Mouse (Mus musculus) left cerebral cortex, postnatal 36 days (tissue): Measurements from ENCODE around the gene Fgf9. TPM values are rescaled to one million over a fixed set of nuclear protein-coding genes. Genes with fewer than 3 reads are reported as not detected.

Experiments used
- DNase-seq, 2 experiments: peaks; one replicate each; pipeline ENCODE4 v3.0.0; 2021 to 2022; ENCODE audit warnings: low spot score in 2 of 2, mixed read lengths in 1 of 2
- intact Hi-C: fragments of 180-260 bp; cut with DNase I; formaldehyde crosslinking; loops from one replicate; pipeline ENCODE4 v1.15.1; 2025
- total RNA-seq, 2 experiments: library from RNA; stranded (reverse); gene quantifications; 2 replicates each; pipeline ENCODE4 v1.2.3; 2021

Fgf9 gene
- total RNA-seq, 2 experiments from 2014 or later = 20.3 to 23.4 TPM

DNA sequence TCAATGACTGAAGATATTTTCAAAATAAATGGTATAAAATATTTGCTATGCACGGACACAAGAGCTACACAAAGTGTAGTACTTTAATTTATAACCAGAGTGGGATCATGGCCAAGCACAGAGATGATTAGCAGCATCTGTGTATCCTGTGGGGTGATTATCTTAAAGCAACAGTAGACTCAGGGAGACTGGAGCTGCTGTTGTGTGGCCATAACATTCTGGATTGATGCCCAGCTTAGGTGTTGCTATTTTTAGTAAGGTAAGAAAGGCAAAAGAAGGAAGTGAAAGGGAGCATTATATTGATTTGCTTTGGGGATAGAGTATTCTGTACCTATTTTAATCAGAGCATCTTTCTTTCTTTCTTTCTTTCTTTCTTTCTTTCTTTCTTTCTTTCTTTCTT lies 11.6 kb downstream of the Fgf9 start:
- DNase-seq = no peak
- intact Hi-C loops = no loop called here

DNA sequence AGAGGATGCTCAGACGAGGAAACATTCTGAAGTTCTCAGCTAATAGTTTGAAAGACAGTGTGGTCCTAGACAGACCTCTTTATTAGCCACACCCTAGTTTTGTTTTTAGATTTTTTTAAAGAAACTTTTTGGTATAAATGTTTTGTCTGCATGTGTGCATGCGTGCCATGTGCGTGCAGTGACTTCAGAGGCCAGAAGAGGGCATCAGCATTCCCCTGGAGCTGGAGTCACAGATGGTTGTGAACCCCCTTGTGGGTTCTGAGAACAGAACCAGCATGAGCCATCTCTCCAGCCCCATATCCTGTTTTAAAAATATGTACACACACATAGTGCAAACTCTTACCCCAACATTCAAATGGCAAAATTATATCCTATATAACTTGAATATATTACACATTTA lies 13.9 kb downstream of the Fgf9 start:
- intact Hi-C loops = no loop called here

DNA sequence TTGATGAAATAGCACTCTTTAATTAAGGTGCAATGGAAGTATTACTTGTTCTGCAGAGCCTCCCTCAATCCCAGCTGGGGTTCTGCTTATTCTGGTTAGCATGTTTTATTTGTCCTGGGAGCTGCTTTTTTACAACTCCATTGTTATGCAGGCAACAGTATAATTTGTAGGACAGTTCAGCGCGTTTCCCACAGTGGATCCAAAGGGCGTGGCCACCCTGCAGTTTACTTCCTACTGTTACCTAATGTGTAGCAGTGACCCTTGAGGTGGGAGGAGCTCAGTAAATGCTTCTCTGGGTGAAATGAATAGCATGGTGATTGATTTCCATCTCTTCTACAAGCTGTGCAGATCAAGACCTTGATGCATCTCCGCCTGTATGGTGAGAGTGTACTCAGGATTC lies 17.0 kb downstream of the Fgf9 start:
- no peak for DNase-seq
- intact Hi-C loops = no loop called here

More for the DNA sequence above, 13.9 kb downstream of the Fgf9 start:
- no peak for DNase-seq

DNA sequence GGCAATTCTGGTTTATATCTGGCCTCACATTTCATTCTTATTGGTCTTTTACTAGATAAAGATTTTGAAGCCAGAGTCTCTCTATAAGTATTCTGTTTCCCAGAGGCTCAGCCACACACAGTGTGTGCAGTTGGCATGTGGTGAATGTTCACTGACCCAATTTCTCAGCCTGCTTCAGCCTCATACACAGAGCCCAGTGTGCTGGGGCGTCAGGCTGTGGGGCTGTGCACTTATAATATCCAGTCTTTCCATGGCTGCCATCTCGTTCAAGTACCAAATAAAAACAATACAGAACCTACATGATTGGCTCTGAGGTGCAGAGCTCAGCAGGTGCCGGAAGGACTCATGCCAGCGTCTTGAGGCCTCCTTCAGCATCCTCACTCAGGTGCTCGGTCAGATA lies 19.1 kb downstream of the Fgf9 start:
- intact Hi-C loops = no loop called here
- no peak for DNase-seq

DNA sequence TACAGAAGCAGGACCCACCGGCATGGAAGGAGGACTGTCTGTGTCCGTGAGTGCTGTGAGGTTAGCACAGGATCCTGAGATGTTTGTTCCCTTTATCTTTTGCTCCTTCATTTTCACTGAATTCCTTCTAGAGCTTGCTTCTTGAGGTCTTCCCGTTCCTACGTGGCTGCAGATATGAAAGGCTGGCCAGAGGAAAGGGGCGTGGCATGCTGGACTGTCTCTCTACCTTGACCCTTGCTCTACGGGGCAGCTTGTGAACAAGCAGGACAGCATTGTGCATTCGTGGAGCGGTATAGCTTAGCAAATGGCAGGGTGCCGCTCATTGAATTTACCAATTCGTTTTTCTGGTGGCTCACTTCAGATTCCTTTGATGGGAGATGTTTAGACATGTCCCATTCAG lies 21.0 kb downstream of the Fgf9 start:
- no peak for DNase-seq
- intact Hi-C loops = no loop called here

DNA sequence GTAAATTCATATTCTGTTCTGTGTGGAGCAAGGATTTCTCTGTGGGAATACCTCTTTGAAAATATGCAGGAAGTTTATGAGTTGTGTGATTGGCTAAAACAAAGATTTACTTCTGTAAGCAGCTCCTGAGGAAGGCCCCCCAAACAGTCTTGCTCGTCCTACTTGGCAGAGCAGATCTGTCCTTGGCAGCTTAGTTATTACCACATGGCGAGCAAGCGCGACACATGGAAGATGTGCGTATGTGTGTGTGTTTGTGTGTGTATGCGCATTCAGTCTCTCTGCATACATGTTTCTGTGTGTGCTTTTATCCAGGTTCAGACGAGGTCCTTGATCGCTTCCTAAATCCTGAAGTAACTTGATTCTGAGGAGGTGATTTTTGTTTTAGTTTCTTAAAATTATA lies 29.3 kb downstream of the Fgf9 start:
- DNase-seq = no peak
- intact Hi-C loops = no loop called here

DNA sequence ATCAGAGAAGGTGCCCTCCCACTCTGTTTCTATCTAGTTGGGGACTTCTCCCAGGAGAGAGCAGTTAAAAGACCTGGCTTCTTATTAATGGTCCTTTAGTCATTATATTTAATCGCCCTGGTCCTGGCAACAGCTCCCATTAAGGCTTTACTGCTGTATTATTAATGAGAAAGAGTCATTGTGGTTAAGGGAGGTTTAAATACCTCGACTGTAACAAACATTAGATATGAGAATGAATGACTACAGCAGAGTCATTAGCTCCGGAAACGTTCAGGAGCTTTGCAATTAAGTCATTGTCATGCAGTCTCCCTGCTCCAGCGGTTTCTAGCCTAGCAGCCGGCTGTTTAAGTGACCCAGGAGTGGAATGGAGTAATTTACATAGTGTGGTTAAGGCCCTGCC lies 31.0 kb downstream of the Fgf9 start:
- intact Hi-C loops = no loop called here
- no peak for DNase-seq

DNA sequence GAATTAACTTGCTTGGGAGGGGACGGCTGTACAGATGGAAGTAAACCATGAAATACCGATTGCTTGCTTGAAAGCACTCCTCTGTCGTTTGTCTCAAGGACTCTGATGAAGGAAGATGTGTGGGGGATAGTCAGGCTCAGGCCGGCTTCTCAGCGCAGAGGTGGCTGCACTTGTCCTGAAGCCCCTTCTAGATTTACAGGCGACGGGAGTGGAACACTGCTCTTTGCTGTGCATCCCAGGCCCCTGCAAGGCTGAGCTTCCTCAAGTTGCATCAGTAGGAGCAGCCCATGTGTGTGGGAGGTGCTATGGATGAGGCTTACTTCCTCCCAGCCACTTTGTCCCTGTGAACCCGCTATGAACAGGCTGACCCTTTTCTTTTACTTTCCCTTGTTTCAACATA lies 33.9 kb downstream of the Fgf9 start:
- intact Hi-C loops = no loop called here

DNA sequence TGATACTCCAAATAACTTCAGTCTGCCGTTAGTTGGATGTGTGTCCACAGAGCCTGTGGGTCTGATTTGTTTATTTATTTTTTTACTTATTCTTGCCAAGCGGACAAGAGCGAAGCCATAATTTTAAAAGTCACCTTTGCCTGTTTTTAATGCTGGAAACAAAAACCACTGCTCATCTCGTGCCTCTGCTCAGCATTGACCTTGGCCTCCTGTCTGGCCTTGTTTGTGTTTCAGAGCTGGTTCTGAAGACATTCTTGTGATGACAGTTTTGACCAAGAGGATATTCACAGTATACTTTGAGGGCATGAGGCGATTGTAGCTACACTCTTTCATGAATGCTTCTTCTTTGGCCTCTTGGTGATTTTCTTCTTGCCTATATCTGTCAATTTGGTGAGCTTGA lies 35.2 kb downstream of the Fgf9 start:
- no peak for DNase-seq
- intact Hi-C loops = no loop called here

More for the DNA sequence above, 33.9 kb downstream of the Fgf9 start:
- DNase-seq = no peak

DNA sequence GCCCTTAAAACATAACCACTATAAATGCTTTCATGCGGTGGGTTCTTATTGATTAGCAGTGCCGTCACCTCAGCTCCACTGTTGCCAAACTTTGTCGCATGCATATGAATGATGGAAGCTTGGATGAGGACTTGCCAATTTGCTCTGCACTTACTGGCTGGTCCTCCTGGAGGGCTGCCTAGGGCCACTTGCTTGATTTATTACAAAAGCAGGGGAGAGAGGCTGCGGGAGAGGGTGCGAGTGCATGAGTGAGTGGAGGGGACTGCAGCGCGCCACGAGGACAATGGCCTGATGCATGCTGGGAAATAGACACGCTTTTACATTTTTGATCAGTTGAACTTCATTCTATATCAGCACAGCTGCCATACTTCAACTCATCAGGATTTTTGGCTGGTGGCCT lies 39.3 kb downstream of the Fgf9 start:
- DNase-seq = no peak
- intact Hi-C loops = no loop called here

DNA sequence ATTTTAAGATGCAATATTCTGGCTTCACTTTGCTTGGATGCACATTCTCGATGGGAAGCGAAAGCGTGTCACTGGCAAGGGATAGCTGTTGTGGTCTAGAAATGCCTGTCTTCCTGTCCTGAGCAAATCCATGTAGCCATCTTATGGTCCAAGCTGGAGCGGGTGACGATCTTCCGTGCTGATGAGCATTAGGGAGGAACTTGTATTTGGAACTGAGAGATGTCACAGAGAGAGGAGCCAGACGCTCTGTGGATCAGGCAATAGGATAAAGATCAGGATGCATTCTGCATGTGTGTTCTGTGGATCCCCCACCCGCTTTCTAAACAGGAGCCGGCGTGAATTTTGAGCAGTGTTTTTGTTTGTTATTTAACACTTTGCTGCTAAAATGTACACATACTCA lies 41.2 kb downstream of the Fgf9 start:
- DNase-seq = no peak
- intact Hi-C loops = no loop called here

DNA sequence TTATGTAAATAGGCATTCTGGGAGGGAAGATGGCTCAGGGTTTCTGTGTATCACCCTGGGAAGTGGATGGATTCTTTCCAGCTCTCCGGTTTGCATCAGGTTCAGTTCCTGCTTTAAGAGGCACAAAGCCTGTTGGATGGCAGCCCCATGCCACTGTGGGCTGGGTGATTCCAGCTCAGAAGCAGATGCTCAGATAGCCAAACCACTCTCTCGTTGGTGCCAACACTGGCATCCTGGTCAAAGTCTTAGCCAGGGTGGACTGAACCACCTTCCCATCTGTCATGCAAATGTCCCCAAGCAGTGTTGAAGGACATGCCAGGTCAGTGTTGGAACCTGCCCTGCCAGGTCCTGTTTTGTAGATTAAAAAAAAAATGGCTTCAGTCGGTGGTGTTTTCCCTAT lies 42.0 kb downstream of the Fgf9 start:
- DNase-seq = no peak
- intact Hi-C loops = no loop called here

DNA sequence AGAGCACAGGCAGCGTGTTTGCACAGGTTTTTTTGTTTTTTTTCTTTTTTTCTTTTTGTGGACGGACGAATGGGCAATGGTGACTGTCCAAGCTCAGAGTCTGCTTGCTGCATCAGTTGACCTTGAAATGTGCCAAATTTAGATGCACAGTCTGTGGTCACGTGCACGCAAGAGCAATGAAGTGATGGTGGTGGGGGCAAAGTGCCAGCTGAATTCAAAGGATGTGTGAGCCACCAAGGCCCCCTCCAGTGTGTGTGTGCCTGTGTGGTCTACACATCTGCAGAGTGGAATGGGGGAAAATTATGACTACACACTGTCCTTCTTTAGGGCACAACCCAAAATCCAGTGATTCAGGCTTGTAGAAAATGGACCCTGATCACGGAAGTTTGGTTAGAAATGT lies 42.8 kb downstream of the Fgf9 start:
- intact Hi-C loops = no loop called here
- no peak for DNase-seq

DNA sequence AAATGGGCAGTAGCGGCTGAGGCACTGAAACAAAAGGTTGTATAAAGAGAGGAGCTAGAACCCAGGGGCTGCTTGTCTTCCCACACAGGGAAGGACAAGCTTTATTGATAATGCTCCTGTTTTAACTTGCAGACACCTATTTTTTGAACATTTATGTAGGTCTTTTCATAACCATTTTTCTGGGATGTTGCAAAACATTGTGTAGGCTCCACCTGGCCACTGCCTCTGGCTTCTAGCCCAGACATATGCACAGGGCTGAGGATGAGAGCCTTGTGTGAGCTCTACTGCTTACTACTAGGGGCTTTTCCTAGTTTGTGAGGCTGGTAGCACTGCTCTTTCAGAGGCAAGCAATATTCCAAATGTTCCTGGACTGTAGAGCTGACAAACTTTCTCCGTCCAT lies 43.8 kb downstream of the Fgf9 start:
- DNase-seq = no peak
- intact Hi-C loops = no loop called here

DNA sequence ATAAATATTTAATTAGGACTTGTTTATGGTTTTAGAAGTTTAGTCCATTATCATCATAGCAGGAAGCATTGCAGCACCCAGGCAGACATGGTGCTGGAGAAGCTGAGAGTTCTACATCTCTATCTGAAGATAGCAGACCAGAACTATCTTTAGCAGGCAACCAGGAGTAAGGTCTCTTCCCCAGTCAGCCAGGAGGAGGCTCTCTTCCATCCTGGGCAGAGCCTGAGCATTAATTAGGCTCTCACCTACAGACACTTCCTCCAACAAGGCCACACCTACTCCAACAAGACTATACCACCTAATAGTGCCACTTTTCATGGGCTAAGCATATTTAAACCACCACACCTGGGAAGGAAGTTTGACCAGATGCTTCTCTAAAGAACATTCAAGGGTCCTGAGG lies 54.3 kb downstream of the Fgf9 start:
- intact Hi-C loops = no loop called here
- DNase-seq = no peak

DNA sequence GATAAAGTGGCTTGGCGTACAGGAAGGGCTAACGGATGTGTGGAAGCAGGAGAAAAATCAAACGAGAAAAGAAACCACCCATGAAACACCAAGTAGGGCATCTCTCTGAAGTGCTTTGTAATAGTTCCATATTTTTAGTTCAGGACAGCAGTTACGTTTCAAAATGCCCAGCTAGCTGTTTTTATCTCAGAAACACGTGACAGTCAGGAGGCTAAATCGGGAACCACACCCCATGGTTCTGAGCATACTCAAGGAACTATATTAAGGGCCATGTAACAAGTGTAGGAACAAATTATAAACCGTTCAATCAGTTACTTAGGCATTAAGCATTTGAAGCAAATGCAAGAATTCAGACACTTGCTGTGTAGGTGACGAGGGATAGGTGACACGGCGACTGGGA lies 56.2 kb downstream of the Fgf9 start:
- intact Hi-C loops = no loop called here
- DNase-seq = no peak

DNA sequence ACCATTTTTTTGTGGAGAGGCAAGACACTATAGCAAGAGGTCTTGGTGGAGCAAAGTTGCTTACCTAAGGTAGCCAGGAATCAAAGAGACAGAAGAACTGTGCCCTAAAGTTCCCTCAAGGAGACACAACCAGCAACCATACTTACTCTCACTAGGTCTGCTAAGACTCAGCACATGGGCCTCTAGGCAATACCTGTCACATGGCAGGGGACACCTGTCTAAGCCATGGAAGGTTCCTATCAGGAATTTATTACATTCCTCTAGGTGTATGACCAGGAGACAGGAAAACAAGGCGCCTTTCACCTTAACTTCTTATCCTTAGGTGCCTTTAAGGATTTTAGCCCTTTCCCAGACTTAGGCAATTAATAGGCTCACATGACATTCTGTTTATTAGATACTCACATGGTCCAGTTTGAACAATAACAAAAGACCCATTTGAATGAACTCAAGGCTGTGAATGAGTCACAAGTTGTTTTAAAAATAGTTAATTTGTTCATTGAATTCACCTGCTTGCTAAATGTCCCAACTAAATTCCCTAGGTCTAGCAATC lies 69.2 kb downstream of the Fgf9 start:
- intact Hi-C loops = no loop called here
- DNase-seq = no peak

DNA sequence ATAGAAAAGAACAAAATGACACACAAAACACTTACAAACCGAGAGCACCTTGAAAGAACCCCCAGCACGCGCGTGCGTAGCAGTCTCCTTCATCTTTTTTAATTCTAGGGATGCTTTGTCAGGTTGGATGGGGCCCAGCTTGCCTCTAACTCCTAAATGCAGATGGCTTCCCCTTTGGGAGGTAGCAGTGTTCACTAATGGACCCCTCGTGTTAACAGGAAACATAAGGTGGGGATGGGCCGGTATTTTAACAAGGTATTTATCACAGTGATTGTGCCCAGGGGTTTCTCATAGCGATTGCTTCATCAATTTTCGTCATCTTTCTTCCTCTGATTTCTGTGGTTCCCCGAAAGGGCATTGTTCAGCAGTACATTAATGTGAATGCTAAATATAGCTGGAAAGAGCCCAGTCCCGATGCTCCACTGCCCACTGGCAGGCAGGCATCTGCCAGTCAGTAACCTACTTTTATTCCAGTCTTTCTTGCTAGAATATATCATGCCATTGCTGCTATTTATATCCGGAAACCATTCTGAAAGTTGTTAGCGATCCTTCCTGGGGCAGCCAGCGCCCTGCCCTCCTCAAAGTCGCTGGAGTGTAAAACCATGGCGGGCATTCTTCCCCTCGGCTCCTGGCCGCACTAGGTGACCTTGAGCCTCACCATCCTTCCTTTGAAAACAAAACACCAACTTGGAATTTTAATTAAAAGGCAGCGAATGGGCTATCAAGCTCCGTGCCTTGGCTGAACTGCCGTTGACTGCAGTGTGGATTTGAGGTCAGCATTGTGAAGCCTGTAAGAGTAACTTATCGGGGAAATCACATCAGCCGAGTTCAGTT lies 79.5 kb downstream of the Fgf9 start:
- intact Hi-C loops = no loop called here
- DNase-seq = no peak

DNA sequence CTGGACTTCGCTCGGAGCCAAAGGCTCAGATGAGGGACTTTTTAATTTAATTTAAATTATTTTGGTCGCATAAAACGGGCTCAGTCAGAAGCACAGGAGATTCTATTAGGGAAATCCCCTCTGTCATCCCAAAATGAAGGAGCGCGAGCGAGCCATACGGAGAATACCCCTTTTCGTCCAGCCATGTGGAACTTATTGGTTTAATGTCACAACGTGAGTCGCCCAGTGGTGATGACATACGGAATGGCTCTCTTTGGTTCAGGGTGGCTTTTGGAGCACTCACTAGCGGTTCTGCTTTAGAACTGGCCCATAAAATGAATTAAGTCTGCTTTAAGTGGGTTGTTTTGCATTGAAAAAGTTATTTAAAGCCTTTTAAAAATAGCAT lies 80.1 kb downstream of the Fgf9 start:
- DNase-seq = no peak
- intact Hi-C loops = no loop called here

DNA sequence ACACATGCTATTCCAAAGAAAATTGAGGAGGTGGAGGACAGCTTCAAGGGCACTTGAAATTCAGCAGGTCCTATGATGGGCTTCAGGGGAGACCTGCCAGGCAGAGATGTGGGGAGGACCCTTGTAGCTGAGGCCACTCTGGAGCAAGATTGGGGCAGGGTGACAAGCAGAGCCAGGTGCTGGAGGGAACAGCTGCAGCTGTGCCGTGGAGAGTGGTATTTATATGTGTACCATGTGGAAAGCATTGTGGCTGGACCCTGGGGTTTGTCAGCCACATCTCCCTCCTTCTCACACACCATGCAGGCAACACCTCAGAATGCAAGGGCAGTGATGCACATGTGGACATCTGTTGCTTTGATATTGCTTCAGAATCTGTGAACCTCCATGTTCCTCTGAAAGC lies 81.8 kb downstream of the Fgf9 start:
- intact Hi-C loops = no loop called here
- no peak for DNase-seq

DNA sequence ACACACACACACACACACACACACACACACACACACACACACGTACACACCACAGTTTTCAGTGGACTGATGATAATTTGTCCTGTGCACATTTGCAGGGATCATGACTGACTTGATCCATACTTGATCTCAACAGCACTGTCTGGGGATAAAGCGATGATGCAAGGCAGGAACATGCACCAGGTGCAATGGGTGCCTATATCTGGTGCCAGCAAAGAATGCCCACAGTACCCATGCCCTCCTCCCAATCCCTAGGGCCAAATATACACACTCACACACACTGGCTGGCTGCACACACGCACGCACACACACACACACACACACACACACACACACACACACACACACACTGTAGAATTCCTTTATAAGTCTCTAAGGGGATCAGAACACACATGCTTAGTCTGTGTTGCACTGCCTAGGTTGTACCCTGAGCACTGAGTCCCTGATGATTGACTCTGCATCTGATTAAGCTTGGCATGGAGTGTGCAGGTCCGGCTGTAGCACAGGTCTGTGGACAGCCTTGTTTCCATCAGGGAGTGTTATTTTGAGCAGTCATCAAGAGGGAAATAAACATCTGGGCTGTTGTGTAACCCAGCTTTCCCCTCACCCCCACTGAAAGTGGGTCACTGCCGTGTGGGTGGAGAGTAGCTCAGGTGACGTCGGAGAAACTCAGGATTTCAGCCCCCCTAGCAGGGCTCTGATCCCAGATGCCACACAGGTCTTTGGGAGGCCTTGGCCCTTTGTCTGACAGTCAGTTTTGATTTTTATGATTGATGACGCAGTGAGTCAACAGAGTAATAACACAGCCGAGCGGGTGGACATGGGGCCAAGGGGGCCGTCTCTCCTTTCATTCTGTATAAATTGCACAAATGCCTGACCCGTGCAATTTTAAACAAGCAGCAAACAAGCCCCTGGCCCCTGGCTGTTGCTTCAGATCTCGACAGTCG lies 83.4 kb downstream of the Fgf9 start:
- intact Hi-C loops = no loop called here
- DNase-seq = no peak
